Mouse (Mus musculus): ENCODE results near the gene Vtn. TPM values are rescaled to one million over a fixed set of nuclear protein-coding genes. Genes with fewer than 3 reads are reported as not detected.
A peak's percentile ranks its signal among the peaks of the same experiment; 100 is the strongest.

The Vtn gene
- total RNA-seq (2017): not detected in 2 replicates

GRCm38 (mm10) chr11:78499004-78499403 lies at the start of gene Vtn:
Vtn (plus strand) TSS chr11:78499091.
- no peak for ATAC-seq (ENCODE audit: extremely low read depth, insufficient number of reproducible peaks, low FRiP score, poor library complexity, severe bottlenecking)

- ATAC-seq (ENCODE audit: extremely low read depth, insufficient number of reproducible peaks, low FRiP score, poor library complexity, severe bottlenecking): no peak
These were observed 48.6 kb upstream of the Vtn start for GRCm38 (mm10) chr11:78450337-78450736.

GRCm38 (mm10) chr11:78453675-78454074 lies 45.2 kb upstream of the Vtn start:
- no peak for ATAC-seq (ENCODE audit: extremely low read depth, insufficient number of reproducible peaks, low FRiP score, poor library complexity, severe bottlenecking)

GRCm38 (mm10) chr11:78454276-78454675 lies 44.6 kb upstream of the Vtn start:
- no peak for ATAC-seq (ENCODE audit: extremely low read depth, insufficient number of reproducible peaks, low FRiP score, poor library complexity, severe bottlenecking)

GRCm38 (mm10) chr11:78455308-78455707 lies 43.6 kb upstream of the Vtn start:
- 0 out of 2 replicates have a peak, but pooled peaks have one; percentile 34 for ATAC-seq (ENCODE audit: extremely low read depth, insufficient number of reproducible peaks, low FRiP score, poor library complexity, severe bottlenecking)

GRCm38 (mm10) chr11:78458740-78459139 lies 40.2 kb upstream of the Vtn start:
- ATAC-seq (ENCODE audit: extremely low read depth, insufficient number of reproducible peaks, low FRiP score, poor library complexity, severe bottlenecking): no peak

- no peak for ATAC-seq (ENCODE audit: extremely low read depth, insufficient number of reproducible peaks, low FRiP score, poor library complexity, severe bottlenecking)
These were observed 37.0 kb upstream of the Vtn start for GRCm38 (mm10) chr11:78461894-78462293.

GRCm38 (mm10) chr11:78462669-78463068 lies 36.2 kb upstream of the Vtn start:
- ATAC-seq (ENCODE audit: extremely low read depth, insufficient number of reproducible peaks, low FRiP score, poor library complexity, severe bottlenecking): no peak

GRCm38 (mm10) chr11:78463286-78464036 lies 35.4 kb upstream of the Vtn start:
- ATAC-seq (ENCODE audit: extremely low read depth, insufficient number of reproducible peaks, low FRiP score, poor library complexity, severe bottlenecking): no peak

GRCm38 (mm10) chr11:78465116-78465515 lies 33.8 kb upstream of the Vtn start:
- no peak for ATAC-seq (ENCODE audit: extremely low read depth, insufficient number of reproducible peaks, low FRiP score, poor library complexity, severe bottlenecking)

- ATAC-seq (ENCODE audit: extremely low read depth, insufficient number of reproducible peaks, low FRiP score, poor library complexity, severe bottlenecking): peak; percentile 36
These were observed 33.2 kb upstream of the Vtn start, which contains the start of gene Slc46a1 for GRCm38 (mm10) chr11:78465568-78466180. Slc46a1 (plus strand) TSS chr11:78465697.

GRCm38 (mm10) chr11:78466242-78466912 lies 32.5 kb upstream of the Vtn start:
- no peak for ATAC-seq (ENCODE audit: extremely low read depth, insufficient number of reproducible peaks, low FRiP score, poor library complexity, severe bottlenecking)

GRCm38 (mm10) chr11:78467515-78467914 lies 31.4 kb upstream of the Vtn start:
- ATAC-seq (ENCODE audit: extremely low read depth, insufficient number of reproducible peaks, low FRiP score, poor library complexity, severe bottlenecking): no peak

- ATAC-seq (ENCODE audit: extremely low read depth, insufficient number of reproducible peaks, low FRiP score, poor library complexity, severe bottlenecking): no peak
These were observed 31.0 kb upstream of the Vtn start for GRCm38 (mm10) chr11:78467932-78468331.

GRCm38 (mm10) chr11:78471326-78472103 lies 27.4 kb upstream of the Vtn start:
- ATAC-seq (ENCODE audit: extremely low read depth, insufficient number of reproducible peaks, low FRiP score, poor library complexity, severe bottlenecking): no peak

- ATAC-seq (ENCODE audit: extremely low read depth, insufficient number of reproducible peaks, low FRiP score, poor library complexity, severe bottlenecking): no peak
These were observed 23.6 kb upstream of the Vtn start for GRCm38 (mm10) chr11:78475289-78475688.

GRCm38 (mm10) chr11:78483639-78484038 lies 15.3 kb upstream of the Vtn start:
- no peak for ATAC-seq (ENCODE audit: extremely low read depth, insufficient number of reproducible peaks, low FRiP score, poor library complexity, severe bottlenecking)

GRCm38 (mm10) chr11:78488168-78488567 lies 10.7 kb upstream of the Vtn start:
- ATAC-seq (ENCODE audit: extremely low read depth, insufficient number of reproducible peaks, low FRiP score, poor library complexity, severe bottlenecking): 0 out of 2 replicates have a peak, but pooled peaks have one; percentile 46

- no peak for ATAC-seq (ENCODE audit: extremely low read depth, insufficient number of reproducible peaks, low FRiP score, poor library complexity, severe bottlenecking)
These were observed 8.1 kb upstream of the Vtn start for GRCm38 (mm10) chr11:78490781-78491241.

All from neutrophil, adult 5-6 weeks (primary cell).